Mouse (Mus musculus): ENCODE results near the gene Gm45234.
A peak's percentile ranks its signal among the peaks of the same experiment; 100 is the strongest.

The Gm45234 gene

GRCm38 (mm10) chr6:124767536-124767919 is 11.7 kb upstream of the Gm45234 start:
- DNase-seq (ENCODE audit: low spot score), result no peak

- DNase-seq (ENCODE audit: low spot score), result no peak
These were observed 10.1 kb upstream of the Gm45234 start for GRCm38 (mm10) chr6:124765951-124766350.

GRCm38 (mm10) chr6:124759259-124759658 is 3.4 kb upstream of the Gm45234 start:
- DNase-seq (ENCODE audit: low spot score), result peak; percentile 89

GRCm38 (mm10) chr6:124758849-124759232 is 3.0 kb upstream of the Gm45234 start:
- no peak for DNase-seq (ENCODE audit: low spot score)

- peak; percentile 69 for DNase-seq (ENCODE audit: low spot score)
These were observed 2.4 kb upstream of the Gm45234 start for GRCm38 (mm10) chr6:124757909-124758848.

GRCm38 (mm10) chr6:124757351-124757880 is 1.6 kb upstream of the Gm45234 start:
- no peak for DNase-seq (ENCODE audit: low spot score)

GRCm38 (mm10) chr6:124756652-124757350 is 980 bp upstream of the Gm45234 start:
- DNase-seq (ENCODE audit: low spot score), result peak; percentile 75

- DNase-seq (ENCODE audit: low spot score), result no peak
These were observed 515 bp downstream of the Gm45234 start for GRCm38 (mm10) chr6:124755306-124755705.

GRCm38 (mm10) chr6:124753861-124754260 is 2.0 kb downstream of the Gm45234 start:
- DNase-seq (ENCODE audit: low spot score), result no peak

GRCm38 (mm10) chr6:124750405-124750804 is 5.4 kb downstream of the Gm45234 start:
- DNase-seq (ENCODE audit: low spot score), result no peak

- no peak for DNase-seq (ENCODE audit: low spot score)
These were observed 8.9 kb downstream of the Gm45234 start for GRCm38 (mm10) chr6:124746654-124747632.

- DNase-seq (ENCODE audit: low spot score), result peak; percentile 46
These were observed 9.6 kb downstream of the Gm45234 start for GRCm38 (mm10) chr6:124746296-124746605.

- DNase-seq (ENCODE audit: low spot score), result peak; percentile 93
These were observed 10.1 kb downstream of the Gm45234 start for GRCm38 (mm10) chr6:124745490-124746295.

GRCm38 (mm10) chr6:124744755-124745321 is 11.0 kb downstream of the Gm45234 start:
- DNase-seq (ENCODE audit: low spot score), result peak; percentile 62

- no peak for DNase-seq (ENCODE audit: low spot score)
These were observed 12.2 kb downstream of the Gm45234 start for GRCm38 (mm10) chr6:124743647-124744046.

GRCm38 (mm10) chr6:124742839-124743514 is 12.8 kb downstream of the Gm45234 start:
- no peak for DNase-seq (ENCODE audit: low spot score)

- DNase-seq (ENCODE audit: low spot score), result no peak
These were observed 14.0 kb downstream of the Gm45234 start for GRCm38 (mm10) chr6:124741842-124742241.

GRCm38 (mm10) chr6:124740888-124741761 is 14.7 kb downstream of the Gm45234 start, which contains the start of gene Grcc10:
Gene Grcc10, minus strand, starts transcription at chr6:124741374.
- peak; percentile 92 for DNase-seq (ENCODE audit: low spot score)
